Mouse (Mus musculus) embryonic facial prominence, embryonic 15.5 days (tissue): Measurements from ENCODE around the gene Gm21983. TPM values are rescaled to one million over a fixed set of nuclear protein-coding genes. Genes with fewer than 3 reads are reported as not detected.
A peak's percentile ranks its signal among the peaks of the same experiment; 100 is the strongest.

Experiments
- ATAC-seq: fragments of 200-750 bp; cut with Nextera tagmentation; 2 replicates; pipeline ENCODE4 v1.8.0; 2017; ENCODE audit warnings: low read depth, moderate TSS enrichment; ENCODE audit not compliant: insufficient number of reproducible peaks, low FRiP score, low TSS enrichment
- H3K27ac ChIP-seq: fragments of 300-500 bp; sonication (generic); replicated peaks from 2 replicates; pipeline ENCODE4 v1.5.1; 2015; ENCODE audit warnings: mild to moderate bottlenecking, inconsistent platforms
- H3K27me3 ChIP-seq: fragments of 300-500 bp; sonication (generic); 2 replicates; pipeline ENCODE4 v1.6.1; 2015; ENCODE audit warnings: inconsistent platforms
- H3K36me3 ChIP-seq: fragments of 300-500 bp; sonication (generic); 2 replicates; pipeline ENCODE4 v1.6.1; 2015; ENCODE audit warnings: mild to moderate bottlenecking, inconsistent platforms
- H3K4me1 ChIP-seq: fragments of 300-500 bp; sonication (generic); 2 replicates; pipeline ENCODE4 v1.6.1; 2015; ENCODE audit warnings: inconsistent platforms
- H3K4me2 ChIP-seq: fragments of 300-500 bp; sonication (generic); replicated peaks from 2 replicates; pipeline ENCODE4 v1.6.1; 2015; ENCODE audit warnings: mild to moderate bottlenecking, inconsistent platforms
- H3K4me3 ChIP-seq: fragments of 300-500 bp; sonication (generic); replicated peaks from 2 replicates; pipeline ENCODE4 v1.5.1; 2015; ENCODE audit warnings: mild to moderate bottlenecking, inconsistent platforms
- H3K9ac ChIP-seq: fragments of 300-500 bp; sonication (generic); 2 replicates; pipeline ENCODE4 v1.6.1; 2015; ENCODE audit warnings: inconsistent platforms
- H3K9me3 ChIP-seq: fragments of 300-500 bp; sonication (generic); replicated peaks from 2 replicates; pipeline ENCODE4 v1.6.1; 2016; ENCODE audit warnings: inconsistent platforms
- WGBS: fragments of 180-500 bp; shearing (Covaris S2); methylation state at CpG from one replicate; pipeline ENCODE4 v1.1.7; 2015; 5-methylcytosine and 5-hydroxymethylcytosine counted together
- polyA plus RNA-seq: library from polyadenylated mRNA; unstranded; fragments of >200 nt; fragmentation: Nextera tagmentation; extraction: Ambion mirVana; gene quantifications from 2 replicates; pipeline ENCODE4 v1.2.1, GENCODE M21; 2015

The Gm21983 gene
- polyA plus RNA-seq, 1 experiment from 2014 or later, result 1.9 TPM

DNA sequence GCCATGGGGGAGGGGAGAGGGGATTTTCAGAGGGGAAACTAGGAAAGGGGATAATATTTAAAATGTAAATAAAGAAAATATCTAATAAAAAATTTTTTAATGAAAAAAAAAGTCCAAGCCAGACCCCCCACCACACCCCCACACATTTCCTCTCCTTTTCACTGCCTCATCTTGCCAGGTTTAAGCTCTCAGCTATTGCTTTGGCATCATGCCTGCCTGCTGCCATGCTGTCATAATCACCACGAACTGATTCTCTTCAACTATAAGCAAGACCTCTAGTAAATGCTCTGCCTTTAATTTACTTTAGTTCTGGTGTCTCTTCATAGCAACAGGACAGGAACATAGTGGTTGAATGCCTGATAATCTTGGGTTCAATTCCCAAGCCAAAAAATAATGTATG, 1.6 kb upstream of the Gm21983 start:
- Histone ChIP-seq H3K4me1 (peaks cover 7% of the 10 kb centered on the region), H3K9ac (no peak overlapping the region), H3K36me3 (peaks cover 41% of the 10 kb centered on the region), H3K27me3 (no peaks in the 10 kb centered on the region), H3K9me3 (no peaks in the 10 kb centered on the region), H3K4me2 (no peak overlapping the region), H3K4me3 (no peak overlapping the region), H3K27ac (no peak overlapping the region)
- no peak for ATAC-seq
- 58% methylated on average over 1 of the region's 1 CpGs for WGBS

DNA sequence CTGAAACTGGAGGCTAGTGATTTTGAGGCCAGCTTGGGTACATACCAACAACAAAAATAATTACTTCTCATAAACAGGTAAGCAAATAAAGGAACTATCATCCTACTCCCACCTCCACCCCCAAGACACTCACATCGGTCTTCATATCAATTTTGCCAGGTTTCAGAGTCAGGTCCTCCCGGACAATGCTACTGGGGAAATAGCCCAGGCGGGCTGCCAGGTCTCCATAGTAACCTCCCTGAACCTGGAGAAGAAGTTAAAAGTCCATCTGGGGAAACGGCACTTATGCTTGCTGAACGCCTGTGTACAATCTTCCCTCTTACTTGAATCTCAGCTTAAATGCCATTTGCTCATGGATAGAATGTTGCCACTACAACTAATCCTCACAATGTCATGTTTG, 850 bp downstream of the Gm21983 start:
- no peaks in the 10 kb centered on the region for H3K27me3 ChIP-seq
- WGBS, result 74% methylated on average over 5 of the region's 5 CpGs
- H3K4me1 ChIP-seq, result peaks cover 7% of the 10 kb centered on the region
- H3K9me3 ChIP-seq, result no peaks in the 10 kb centered on the region
- H3K36me3 ChIP-seq, result peaks cover 20% of the 10 kb centered on the region
- no peak overlapping the region for H3K9ac ChIP-seq
- H3K27ac ChIP-seq, result peak overlapping the region; percentile 80
- ATAC-seq, result no peak
- peak overlapping the region; percentile 74 for H3K4me3 ChIP-seq
- peak overlapping the region; percentile 57; the same call in 1 of the 2 replicates for H3K4me2 ChIP-seq

DNA sequence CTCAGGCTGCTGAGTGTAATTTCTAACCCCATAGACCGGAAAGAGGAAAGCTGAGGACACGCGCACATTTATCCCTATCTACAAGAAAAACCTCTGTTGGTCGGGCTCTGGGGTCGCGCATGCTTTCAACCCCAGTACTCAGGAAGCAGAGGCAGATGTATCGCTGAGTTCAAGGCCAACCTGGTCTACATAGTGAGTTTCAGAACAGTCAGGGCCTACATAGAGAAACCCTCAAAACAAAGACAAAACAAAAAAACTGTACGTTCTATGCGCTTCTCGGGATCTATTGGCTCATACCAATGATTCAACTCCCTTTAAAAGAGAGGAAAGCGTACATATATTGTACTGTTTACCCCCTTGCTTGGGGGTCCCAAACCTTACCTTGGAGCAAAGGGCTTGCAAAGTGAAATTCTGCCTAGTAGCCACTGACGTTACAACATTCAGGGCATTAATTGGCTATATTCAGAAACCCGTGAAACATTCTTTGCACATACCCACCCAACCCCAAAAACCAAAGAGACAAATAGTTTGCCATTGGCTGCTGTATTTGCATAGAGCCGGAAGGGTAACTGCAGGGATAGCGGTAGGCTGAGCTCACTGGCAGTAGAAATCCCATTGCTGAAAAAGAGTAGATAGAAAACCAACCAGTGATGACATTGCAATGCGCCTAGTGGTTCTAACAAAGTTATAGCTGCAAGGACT, 1.5 kb downstream of the Gm21983 start:
- Histone ChIP-seq H3K36me3 (peaks cover 20% of the 10 kb centered on the region), H3K9me3 (no peaks in the 10 kb centered on the region), H3K27ac (peak overlapping the region; percentile 80), H3K4me3 (peak overlapping the region; percentile 74), H3K4me1 (peaks cover 7% of the 10 kb centered on the region), H3K4me2 (peak overlapping the region; percentile 57), H3K27me3 (no peaks in the 10 kb centered on the region), H3K9ac (0 out of 2 replicates have a peak overlapping the region, but pooled peaks have one; percentile 34)
- no peak for ATAC-seq
- WGBS, result 46% methylated on average over 16 of the region's 16 CpGs

DNA sequence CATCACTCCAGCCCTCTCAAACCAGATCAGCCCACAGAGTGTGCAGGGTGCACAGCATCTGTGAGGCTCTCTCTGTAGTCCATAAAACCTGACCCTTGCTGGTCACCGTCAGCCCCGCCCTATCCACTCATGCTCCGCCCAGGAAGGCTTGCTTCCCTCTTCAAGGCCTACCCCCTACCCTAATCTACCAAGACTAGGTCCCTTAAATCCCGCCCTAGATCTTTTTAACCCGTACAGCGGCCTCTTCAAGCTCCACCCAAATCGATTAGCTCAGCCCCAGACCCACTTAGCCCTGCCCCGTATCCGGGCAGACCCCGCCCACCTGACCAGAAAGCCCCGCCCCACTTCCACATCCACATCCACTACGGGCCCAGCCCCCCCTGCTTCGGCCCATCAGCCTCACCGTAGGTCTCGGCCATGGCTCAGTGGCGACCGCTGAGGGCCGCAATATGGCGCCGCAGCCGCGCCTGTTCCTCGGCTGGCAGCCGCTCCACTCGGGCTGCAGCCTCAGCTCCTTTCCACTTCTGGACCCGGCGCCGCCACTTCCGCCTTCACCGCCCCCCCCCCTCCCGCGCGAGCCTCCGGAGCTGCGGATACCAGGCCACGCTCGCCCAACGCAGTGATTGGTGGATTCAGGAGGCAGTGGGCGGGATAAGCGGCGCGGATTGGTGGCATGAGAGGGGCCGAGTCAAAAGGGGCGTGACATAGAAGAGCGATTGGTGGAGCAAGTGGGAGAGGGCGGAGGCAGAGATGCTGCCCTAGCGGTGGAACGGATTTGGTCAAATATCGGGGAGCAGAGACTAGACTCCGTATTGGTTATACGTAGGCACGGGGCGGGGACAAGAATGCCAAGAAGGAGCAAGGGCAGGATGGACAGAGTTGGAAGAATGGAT, 2.3 kb downstream of the Gm21983 start, which contains the start of gene Rab4b:
TSS of gene Rab4b (minus strand) at position 573 of the 893 bp plus-strand sequence.
- under 1% methylated on average over 53 of the region's 53 CpGs for WGBS
- H3K27me3 ChIP-seq, result no peaks in the 10 kb centered on the region
- H3K4me3 ChIP-seq, result peak within 1 kb of the TSS; percentile 74
- H3K4me1 ChIP-seq, result peaks cover 7% of the 10 kb centered on the region
- no peaks in the 10 kb centered on the region for H3K9me3 ChIP-seq
- H3K9ac ChIP-seq, result peak within 1 kb of the TSS; percentile 47
- H3K4me2 ChIP-seq, result peak within 1 kb of the TSS; percentile 57
- ATAC-seq, result peak; percentile 98
- H3K36me3 ChIP-seq, result peaks cover 24% of the 10 kb centered on the region
- peak within 1 kb of the TSS; percentile 98 for H3K27ac ChIP-seq

DNA sequence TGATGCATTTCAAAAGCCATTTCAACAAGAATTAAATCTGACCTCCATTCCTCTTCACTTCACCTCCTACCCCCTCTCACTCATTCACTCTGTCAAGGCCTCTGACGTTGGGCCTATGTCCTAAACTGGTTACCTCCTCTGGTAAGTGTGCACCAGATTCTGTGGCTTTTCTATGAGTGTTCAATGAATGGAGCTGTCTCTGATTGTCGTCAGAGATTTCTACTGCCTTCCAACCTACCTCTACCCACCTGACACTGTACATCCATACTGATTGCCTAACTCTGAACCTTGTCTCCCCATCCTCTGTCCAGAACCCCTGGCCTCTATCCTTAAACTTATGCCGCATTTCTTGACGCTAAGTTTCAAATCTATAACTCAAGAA, 3.0 kb downstream of the Gm21983 start:
- Histone ChIP-seq H3K27me3 (no peaks in the 10 kb centered on the region), H3K36me3 (peaks cover 24% of the 10 kb centered on the region), H3K4me1 (peaks cover 7% of the 10 kb centered on the region), H3K9me3 (no peaks in the 10 kb centered on the region), H3K27ac (peak overlapping the region; percentile 98), H3K4me2 (peak overlapping the region; percentile 57), H3K9ac (0 out of 2 replicates have a peak overlapping the region, but pooled peaks have one; percentile 47), H3K4me3 (peak overlapping the region; percentile 74)
- WGBS, result 18% methylated on average over 4 of the region's 4 CpGs
- no peak for ATAC-seq

DNA sequence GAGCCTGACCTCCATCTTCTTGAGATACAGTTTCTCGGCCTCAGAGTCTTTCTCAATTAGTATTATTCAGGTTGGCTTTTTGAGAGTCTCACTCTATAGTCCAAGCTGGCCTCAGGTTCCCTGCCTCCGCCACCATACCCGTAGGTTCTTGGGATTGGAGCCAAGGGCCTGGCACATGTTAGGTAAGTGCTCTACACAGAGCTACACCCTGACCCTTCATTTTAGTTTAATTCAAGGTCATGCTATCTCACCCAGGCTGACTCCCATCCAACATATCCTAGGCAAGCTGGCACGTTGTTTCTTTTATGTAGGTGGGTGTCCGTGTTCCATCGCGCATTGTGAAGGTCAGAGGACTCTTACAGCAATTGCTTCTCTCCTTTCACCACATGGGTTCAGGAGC, 6.0 kb downstream of the Gm21983 start:
- no peak overlapping the region for H3K27ac ChIP-seq
- no peaks in the 10 kb centered on the region for H3K9me3 ChIP-seq
- H3K4me1 ChIP-seq, result peaks cover 7% of the 10 kb centered on the region
- H3K4me2 ChIP-seq, result no peak overlapping the region
- no peak overlapping the region for H3K9ac ChIP-seq
- no peak overlapping the region for H3K4me3 ChIP-seq
- peaks cover 44% of the 10 kb centered on the region for H3K36me3 ChIP-seq
- 95% methylated on average over 7 of the region's 7 CpGs for whole genome bisulfite sequencing
- no peak for ATAC-seq
- no peaks in the 10 kb centered on the region for H3K27me3 ChIP-seq

DNA sequence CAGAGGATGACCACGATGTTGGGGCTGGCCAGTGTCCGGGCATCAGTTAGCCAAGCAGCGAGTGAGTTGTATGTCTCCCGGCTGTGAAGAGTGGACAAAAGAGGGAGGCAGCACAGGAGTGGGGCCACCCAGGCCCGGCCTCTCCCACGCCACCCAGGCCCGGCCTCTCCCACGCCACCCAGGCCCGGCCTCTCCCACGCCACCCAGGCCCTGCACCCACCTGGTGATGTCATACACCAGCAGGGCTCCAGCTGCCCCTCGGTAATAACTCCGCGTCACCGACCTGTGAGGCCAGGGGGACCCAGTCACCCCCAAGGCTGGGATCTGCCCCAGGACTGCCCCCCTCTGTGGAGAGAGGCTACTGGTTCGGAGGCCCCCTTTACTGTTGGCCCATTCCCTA, 6.4 kb downstream of the Gm21983 start:
- H3K27ac ChIP-seq, result no peak overlapping the region
- ATAC-seq, result no peak
- no peak overlapping the region for H3K4me2 ChIP-seq
- H3K9me3 ChIP-seq, result no peaks in the 10 kb centered on the region
- WGBS, result 93% methylated on average over 15 of the region's 15 CpGs
- no peak overlapping the region for H3K4me3 ChIP-seq
- no peaks in the 10 kb centered on the region for H3K27me3 ChIP-seq
- H3K4me1 ChIP-seq, result peaks cover 7% of the 10 kb centered on the region
- H3K9ac ChIP-seq, result no peak overlapping the region
- H3K36me3 ChIP-seq, result peaks cover 44% of the 10 kb centered on the region

DNA sequence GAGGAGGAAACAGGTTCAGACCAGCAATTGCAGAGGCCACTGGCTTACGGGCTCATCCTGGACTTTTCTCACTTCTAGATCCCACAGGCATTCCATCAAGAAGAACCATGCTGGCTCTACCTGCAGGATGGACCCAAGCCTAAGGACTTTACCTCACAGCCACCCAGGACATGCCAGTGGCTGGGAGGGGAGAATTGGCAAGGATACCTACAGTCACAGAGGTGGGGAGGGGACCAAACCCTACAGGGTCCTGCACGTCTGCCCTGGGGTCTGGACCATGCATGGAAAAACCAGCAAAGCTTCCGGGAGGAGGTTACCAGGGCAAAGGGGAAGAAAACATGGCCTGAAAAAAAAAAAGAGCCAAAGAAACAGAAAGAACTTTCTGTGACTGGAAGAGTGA, 9.9 kb downstream of the Gm21983 start:
- Histone ChIP-seq H3K9ac (no peak overlapping the region), H3K36me3 (peaks cover 44% of the 10 kb centered on the region), H3K4me1 (peaks cover 13% of the 10 kb centered on the region), H3K27me3 (no peaks in the 10 kb centered on the region), H3K4me3 (no peak overlapping the region), H3K9me3 (no peaks in the 10 kb centered on the region), H3K27ac (no peak overlapping the region), H3K4me2 (no peak overlapping the region)
- ATAC-seq, result no peak
- WGBS, result 91% methylated on average over 3 of the region's 3 CpGs

DNA sequence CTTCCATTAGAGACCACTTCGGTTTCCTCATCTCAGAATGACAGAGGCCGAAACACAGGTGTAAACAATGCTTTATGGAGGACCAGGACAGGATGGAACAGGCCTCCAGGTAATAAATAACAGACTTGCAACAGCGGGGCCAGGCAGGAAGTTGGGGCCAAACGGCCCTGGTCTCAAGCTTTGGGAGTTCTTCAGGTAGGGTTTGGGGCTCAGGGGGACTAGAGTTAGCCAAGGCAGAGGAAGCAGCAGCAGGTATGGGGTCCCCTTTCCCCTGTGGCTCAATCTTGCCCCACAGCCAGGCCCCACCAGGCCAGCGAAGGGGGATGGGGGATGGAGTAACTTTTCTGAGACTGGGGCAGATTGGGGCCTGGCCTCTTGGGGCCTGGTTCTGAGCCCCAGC, 12.5 kb downstream of the Gm21983 start:
- no peak overlapping the region for H3K27ac ChIP-seq
- ATAC-seq, result no peak
- H3K9ac ChIP-seq, result no peak overlapping the region
- no peak overlapping the region for H3K4me3 ChIP-seq
- no peaks in the 10 kb centered on the region for H3K9me3 ChIP-seq
- H3K4me1 ChIP-seq, result peaks cover 38% of the 10 kb centered on the region
- no peak overlapping the region for H3K4me2 ChIP-seq
- no peaks in the 10 kb centered on the region for H3K27me3 ChIP-seq
- 89% methylated on average over 5 of the region's 5 CpGs for WGBS
- H3K36me3 ChIP-seq, result peaks cover 33% of the 10 kb centered on the region

DNA sequence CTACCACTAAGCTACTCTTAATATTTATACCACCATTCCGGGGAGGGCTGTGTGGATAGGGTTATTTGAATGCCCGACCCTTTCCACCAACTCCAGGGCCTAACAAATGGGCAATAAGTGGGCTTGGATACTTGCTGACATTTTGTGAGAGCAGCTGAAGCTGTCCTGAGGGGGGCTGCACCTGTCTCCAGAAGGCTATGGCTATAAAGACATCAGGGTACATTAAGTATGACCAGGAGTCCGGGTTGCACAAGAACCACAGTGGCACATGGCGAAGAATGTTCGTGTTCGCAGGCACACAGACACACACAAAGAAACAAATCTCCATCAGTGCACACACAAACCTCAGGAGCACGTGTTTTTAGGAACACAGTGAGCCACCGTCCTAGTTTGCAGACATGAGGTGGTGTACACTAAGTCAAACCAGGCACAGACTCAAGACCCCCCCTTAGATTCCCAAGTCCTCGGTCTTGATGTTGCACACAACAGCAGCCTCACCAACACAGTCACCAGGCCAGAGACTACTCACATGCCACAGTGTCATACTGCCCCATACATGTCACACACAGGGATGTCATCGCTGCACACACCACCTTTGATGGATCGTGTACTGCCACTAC, 13.3 kb downstream of the Gm21983 start:
- WGBS, result 67% methylated on average over 11 of the region's 11 CpGs
- H3K4me1 ChIP-seq, result peaks cover 46% of the 10 kb centered on the region
- peak overlapping the region; percentile 31 for H3K9ac ChIP-seq
- peaks cover 26% of the 10 kb centered on the region for H3K36me3 ChIP-seq
- H3K4me2 ChIP-seq, result peak overlapping the region; percentile 70
- no peaks in the 10 kb centered on the region for H3K9me3 ChIP-seq
- H3K27ac ChIP-seq, result peak overlapping the region; percentile 97
- H3K4me3 ChIP-seq, result peak overlapping the region; percentile 60
- no peaks in the 10 kb centered on the region for H3K27me3 ChIP-seq
- ATAC-seq, result no peak
